Mouse (Mus musculus) CD4-positive helper T cell, adult 2 months (primary cell): ENCODE measurements around the gene Zcchc24.
"Not testable (repeated sequence)": the region's sequence is repeated elsewhere in the genome, so short reads cannot be mapped to it uniquely, and the experiment has no call there.

Experiments
- DNase-seq: peaks from one replicate; pipeline ENCODE4 v3.0.0-alpha.2; 2012; ENCODE audit warnings: low read depth, missing footprints, low spot score

The Zcchc24 gene

GRCm38 (mm10) chr14:25768915-25769625 is at the start of gene Zcchc24:
Gene Zcchc24, minus strand, starts transcription at chr14:25769039.
- peak; percentile 74 for DNase-seq

GRCm38 (mm10) chr14:25816416-25816815 is 47.6 kb upstream of the Zcchc24 start:
- DNase-seq: peak; percentile 51

GRCm38 (mm10) chr14:25814140-25814539 is 45.3 kb upstream of the Zcchc24 start:
- DNase-seq: no peak

- not testable (repeated sequence) for DNase-seq
Measured at GRCm38 (mm10) chr14:25811026-25811425, 42.2 kb upstream of the Zcchc24 start.

GRCm38 (mm10) chr14:25806561-25806960 is 37.7 kb upstream of the Zcchc24 start:
- DNase-seq: no peak

- no peak for DNase-seq
Measured at GRCm38 (mm10) chr14:25805871-25806270, 37.0 kb upstream of the Zcchc24 start.

- no peak for DNase-seq
Measured at GRCm38 (mm10) chr14:25803246-25803809, 34.5 kb upstream of the Zcchc24 start.

- no peak for DNase-seq
Measured at GRCm38 (mm10) chr14:25802511-25802910, 33.7 kb upstream of the Zcchc24 start.

GRCm38 (mm10) chr14:25800166-25800960 is 31.5 kb upstream of the Zcchc24 start:
- DNase-seq: peak; percentile 66

GRCm38 (mm10) chr14:25796619-25797018 is 27.8 kb upstream of the Zcchc24 start:
- no peak for DNase-seq

GRCm38 (mm10) chr14:25795561-25796174 is 26.8 kb upstream of the Zcchc24 start:
- no peak for DNase-seq

GRCm38 (mm10) chr14:25795067-25795466 is 26.2 kb upstream of the Zcchc24 start:
- DNase-seq: no peak

- DNase-seq: no peak
Measured at GRCm38 (mm10) chr14:25794331-25794730, 25.5 kb upstream of the Zcchc24 start.

- no peak for DNase-seq
Measured at GRCm38 (mm10) chr14:25790768-25791302, 22.0 kb upstream of the Zcchc24 start.

GRCm38 (mm10) chr14:25789946-25790345 is 21.1 kb upstream of the Zcchc24 start:
- DNase-seq: no peak

- DNase-seq: no peak
Measured at GRCm38 (mm10) chr14:25789207-25789606, 20.4 kb upstream of the Zcchc24 start.

- no peak for DNase-seq
Measured at GRCm38 (mm10) chr14:25788201-25788600, 19.4 kb upstream of the Zcchc24 start.

- no peak for DNase-seq
Measured at GRCm38 (mm10) chr14:25787387-25787910, 18.6 kb upstream of the Zcchc24 start.

- DNase-seq: no peak
Measured at GRCm38 (mm10) chr14:25786959-25787358, 18.1 kb upstream of the Zcchc24 start.

GRCm38 (mm10) chr14:25785210-25785609 is 16.4 kb upstream of the Zcchc24 start:
- DNase-seq: no peak

GRCm38 (mm10) chr14:25783220-25783619 is 14.4 kb upstream of the Zcchc24 start:
- no peak for DNase-seq

GRCm38 (mm10) chr14:25780601-25781000 is 11.8 kb upstream of the Zcchc24 start:
- peak; percentile 29 for DNase-seq
